Mouse (Mus musculus) spleen, postnatal 36 days (tissue): ENCODE measurements around the gene Socs2.
"Not testable (repeated sequence)": the region's sequence is repeated elsewhere in the genome, so short reads cannot be mapped to it uniquely, and the experiment has no call there.

Experiments
- DNase-seq, 2 experiments: peaks; one replicate each; pipeline ENCODE4 v3.0.0; 2022; ENCODE audit warnings: low spot score in 2 of 2, mixed read lengths in 1 of 2

Gene Socs2

DNA sequence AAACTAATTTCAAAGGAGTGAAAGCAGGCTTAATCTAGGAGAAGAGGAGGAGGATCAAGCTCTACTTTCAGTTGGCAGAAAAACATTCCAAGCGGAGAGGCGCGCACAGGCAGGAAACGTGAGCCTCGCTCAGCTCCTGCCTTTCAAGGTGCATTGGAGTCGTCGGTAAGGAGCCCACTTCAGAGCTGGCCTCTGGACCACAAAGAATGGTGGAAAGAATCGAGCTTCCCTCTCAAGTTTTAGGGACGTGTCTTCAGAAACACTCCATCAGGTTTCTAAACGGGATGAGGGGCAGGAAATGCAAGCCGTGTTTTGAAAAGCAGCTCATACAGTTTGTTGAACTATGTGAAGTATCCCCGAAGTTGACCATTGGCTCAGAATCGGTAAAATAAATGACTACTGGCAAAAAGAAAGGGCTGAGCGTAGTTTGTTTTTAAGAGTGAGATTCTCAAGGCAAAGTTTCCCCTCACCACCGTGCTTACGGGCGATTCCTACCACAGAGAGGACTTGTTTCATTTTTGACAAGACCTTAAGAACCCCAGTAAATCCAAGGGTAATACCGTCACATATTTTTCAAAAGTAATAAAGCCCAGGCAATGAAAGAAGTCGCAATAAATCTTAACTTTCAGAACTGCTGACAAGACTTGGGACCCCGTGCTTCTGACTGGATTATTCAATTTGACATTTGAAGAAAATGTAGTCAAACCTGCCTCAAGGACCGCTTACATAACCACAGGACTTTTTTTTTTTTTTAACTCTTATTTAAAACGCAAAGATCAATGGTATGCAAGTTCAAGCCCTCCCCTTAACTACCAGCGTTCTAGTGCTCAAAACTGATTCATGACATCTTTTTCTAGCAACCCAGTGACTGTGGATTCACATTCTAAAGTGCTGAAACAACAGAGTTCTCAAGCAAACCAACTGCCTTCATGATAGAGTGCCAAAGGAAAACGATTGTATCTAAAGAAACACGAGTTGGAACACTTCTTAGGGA, 21.9 kb downstream of the Socs2 start:
- no peak for DNase-seq

DNA sequence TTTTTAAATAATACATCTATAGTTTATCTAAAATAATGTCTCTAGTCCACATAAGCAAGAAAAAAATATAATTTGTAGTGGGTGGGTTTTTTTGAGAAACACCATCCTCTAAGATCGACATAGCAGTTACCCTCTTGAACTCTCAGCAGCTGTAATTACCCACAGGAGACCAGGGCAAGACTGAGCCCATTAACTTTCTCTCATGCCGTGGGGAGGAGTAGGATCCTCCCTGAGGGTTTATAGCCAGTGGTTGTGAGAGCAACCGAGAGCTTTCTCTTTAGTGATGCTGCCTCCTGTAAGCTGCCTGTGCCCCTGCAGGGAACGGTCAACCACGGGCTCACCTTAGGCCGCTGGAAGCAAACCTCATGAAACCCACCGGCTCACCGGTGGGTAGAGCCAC, 24.9 kb downstream of the Socs2 start:
- DNase-seq = no peak

DNA sequence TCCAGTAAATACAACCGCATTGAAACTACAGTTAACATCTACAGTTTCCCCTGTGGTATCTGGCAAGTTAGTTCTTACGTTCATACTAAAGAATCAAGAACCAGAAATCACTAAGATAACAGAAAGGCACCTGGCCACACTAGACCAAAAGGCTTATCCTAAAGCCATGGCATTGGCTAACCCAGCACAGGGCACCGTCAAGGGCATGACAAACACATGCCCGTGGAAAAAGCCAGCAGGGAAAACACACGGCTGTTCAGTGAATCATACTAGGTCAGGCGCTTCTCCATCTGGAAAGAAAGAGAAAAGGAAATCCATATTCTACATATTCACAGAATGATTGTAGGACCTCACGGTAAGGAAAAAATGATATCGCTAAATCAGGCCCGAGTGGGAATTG, 26.1 kb downstream of the Socs2 start:
- no peak for DNase-seq

DNA sequence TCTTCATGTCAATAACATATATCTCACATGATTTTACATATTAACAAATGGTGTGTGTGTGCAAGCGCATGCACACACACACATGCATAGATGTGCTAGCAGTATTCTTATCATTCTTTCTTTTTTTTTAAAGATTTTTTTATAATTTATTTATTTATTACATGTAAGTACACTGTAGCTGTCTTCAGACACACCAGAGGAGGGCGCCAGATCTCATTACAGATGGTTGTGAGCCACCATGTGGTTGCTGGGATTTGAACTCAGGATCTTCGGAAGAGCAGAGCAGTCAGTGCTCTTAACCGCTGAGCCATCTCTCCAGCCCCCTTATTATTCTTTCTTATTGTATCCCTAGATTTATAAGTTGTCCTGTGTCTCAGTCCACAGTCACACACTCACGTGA, 27.2 kb downstream of the Socs2 start:
- not testable (repeated sequence) for DNase-seq

DNA sequence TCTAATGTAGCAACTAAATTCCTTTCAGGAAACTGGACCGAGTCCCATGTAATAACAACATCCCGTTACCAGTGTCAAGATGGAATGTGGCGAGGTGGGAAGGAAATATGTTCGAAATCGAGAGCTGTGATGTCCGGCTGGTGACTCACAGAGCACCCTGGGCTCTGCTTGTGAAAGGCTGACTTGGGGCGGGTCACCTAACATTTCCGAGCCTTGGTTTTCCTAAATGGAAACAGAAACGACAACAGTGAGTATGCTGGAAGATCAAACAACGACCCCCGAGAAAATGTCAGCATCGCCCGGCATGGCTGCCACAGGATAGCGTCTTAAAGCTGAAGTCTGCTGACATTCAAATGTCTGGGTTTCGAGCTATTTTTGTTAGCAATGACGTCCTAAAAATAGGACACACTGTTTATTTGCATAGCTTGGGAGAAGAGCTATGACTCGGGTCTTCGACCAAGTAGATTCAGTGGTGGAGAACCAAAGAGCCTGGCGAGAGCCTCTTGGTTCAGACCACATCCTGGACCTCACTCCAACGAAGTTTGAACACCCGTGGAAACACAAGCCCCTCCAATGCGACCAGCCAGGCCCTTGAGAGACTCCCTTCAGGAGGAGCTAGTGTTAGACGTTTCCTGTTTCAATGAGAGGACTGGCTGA, 28.0 kb downstream of the Socs2 start:
- peak; percentile 46 to 54 for DNase-seq

DNA sequence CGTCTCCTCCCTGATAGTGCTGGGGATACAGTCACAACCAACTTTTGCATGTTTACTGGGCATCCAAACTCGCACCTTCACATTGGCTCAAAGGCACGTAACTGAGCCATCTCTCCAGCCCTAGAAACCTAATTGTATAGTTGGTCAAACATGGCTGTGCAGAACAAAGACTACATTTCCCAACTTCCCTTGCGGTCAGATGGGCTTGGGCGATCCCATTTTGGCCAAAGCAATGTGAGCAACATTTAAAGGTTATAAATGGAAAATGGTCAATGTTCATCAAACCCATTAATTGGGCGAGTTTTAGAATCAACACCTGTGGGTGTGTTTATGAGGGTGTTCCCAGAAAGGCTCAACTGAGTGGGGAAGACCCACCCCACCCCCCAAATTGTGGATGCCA, 30.5 kb downstream of the Socs2 start:
- DNase-seq = no peak

DNA sequence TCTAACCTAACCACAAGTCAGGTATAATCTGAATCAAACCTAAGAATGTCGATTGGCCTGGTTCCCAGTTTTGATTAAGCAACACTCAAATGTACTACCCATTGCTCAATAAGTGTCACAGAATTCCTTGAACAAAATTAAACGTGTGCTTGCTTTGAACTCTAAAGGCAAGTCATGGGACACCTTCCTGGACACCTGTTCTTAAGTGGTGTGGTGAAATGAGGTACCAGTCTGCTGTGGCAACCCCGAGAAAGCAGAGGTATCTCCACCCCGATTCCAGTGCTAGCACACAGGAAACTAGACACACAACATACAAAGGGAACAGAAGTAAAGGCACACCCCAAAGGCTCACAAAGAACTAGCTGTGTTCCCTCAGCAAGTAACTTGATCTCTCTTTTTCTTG, 31.2 kb downstream of the Socs2 start:
- DNase-seq = no peak

DNA sequence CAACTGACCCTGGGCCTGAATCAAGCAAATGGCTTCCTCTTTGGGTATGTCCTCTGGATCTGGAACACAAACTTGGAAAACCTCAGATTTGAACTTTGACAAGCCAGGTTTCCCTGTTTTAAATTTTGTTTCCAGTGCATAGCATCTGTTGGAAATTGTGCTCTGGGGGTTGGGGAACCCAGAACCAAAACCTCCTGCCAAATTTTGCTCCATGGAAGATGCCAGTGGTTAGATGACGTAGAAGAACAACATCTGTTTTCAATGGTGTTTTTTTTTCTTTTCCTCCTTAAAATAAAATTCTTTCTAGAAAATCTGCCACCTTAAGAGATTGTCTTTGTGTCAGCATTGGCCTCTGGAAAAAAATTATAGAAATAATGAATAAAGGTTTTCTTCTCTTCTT, 31.9 kb downstream of the Socs2 start:
- DNase-seq = no peak

DNA sequence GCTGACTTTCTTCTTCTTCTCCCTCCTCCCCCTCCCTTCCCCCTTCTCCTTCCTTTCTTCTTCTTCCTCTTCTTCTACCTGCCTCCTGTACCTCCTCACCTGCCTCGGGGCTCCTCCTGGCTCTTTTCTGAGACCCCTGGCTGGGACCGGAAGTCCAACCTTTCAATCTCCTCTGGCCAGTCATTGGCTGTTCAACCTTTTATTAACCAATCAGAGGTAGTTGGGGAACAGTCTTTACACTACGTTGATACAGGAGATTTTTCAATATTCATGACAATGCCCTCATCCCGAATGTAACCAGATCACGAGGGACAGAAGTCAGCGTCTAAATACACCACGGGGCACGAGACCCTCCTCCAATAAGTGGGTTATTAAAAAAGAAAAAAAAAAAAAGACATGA, 32.5 kb downstream of the Socs2 start:
- DNase-seq = no peak

DNA sequence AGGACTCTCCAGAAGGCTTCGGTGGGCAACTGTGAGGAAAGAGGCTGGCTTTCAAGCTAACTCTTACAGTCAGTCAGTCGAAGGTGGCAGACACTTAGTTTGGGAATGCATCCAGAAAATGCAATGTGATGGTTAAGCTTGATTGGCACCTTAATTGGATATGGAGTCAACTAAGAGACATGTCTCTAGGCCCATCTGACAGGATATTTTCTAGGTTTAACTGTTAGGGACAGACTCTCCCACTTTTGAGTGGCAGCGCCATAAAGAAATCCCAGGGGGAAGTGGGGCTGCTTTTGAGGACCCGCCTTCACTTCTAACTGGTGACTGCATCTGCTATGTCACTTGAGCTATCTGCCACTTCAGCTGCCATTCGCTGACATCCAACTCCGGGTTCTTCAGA, 43.6 kb downstream of the Socs2 start:
- DNase-seq = no peak

DNA sequence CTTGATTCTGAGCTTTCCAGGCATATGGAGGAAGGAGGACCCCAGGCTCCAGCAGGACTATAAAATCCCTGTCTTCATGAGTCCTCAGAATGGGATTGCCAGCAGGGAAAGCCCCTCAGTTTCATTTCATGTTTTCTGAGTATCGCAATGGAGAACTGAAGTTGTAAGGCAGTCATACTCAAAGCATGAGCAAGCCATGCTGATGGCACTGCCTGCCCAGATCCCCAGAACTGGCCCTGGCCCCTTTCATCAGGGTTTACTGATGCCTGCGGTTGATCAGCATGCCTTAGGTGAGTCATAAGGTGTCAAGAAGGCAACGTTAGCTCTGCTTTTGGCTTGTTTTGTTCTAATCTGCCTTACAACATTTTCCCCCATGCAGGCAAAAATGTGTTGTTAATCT, 45.0 kb downstream of the Socs2 start:
- peak; percentile 52 to 66 for DNase-seq

DNA sequence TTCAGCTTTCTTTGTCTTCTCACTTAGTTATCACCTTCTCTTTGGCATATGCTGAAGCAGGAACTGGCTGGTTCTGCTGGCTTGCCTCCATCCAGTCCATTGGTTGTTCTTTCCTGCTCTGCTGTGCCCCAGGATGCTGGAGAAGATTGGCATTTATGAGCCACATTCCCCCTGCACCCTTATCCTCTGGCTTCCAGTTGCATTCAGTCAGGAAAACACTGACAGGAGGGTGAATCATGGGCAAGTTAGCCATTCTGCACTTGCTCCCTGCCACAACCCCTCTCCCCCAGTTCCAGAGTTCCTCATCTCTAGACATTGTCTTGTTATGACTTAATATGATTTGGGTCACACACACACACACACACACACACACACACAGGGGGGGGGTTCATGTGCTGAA, 47.8 kb downstream of the Socs2 start:
- DNase-seq = no peak

DNA sequence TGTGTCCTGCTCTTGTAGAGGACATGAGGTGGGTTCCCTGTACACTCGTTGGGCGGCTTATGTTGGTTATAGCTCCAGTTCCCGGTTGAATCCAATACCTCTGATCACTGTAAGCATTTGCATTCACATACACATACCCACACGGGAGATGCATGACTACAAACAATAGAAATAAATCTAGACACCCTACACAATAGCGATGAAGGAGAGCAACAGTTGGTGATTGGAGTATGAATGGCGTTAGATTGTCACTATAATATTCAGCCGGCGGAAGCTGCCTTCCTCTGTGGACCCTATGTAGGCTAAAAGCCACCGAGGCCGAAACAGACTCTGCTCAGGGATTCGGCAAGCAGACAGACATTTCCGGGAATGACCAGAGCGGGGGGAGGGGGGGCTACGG, 48.8 kb downstream of the Socs2 start:
- no peak for DNase-seq

DNA sequence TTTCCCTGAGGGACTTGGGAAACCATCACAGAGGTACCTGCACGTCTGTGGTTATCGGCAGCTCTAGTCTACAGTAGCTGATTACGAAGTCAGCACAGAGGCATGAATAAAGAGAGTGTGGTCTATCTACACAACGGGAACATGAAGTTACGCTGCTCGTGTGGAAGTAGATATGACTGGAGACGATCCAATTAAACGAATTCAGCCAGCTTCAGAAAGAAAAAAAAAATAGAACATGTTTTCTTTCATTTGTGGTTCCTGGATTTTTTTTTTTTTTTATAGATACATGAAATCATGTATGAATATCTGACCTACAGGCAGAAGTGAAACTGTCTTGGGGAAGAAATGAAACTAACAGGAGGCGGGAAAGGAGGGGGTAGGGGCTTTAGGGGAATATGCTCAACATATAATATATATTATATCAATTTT, 49.3 kb downstream of the Socs2 start:
- peak; percentile 44 to 65 for DNase-seq

DNA sequence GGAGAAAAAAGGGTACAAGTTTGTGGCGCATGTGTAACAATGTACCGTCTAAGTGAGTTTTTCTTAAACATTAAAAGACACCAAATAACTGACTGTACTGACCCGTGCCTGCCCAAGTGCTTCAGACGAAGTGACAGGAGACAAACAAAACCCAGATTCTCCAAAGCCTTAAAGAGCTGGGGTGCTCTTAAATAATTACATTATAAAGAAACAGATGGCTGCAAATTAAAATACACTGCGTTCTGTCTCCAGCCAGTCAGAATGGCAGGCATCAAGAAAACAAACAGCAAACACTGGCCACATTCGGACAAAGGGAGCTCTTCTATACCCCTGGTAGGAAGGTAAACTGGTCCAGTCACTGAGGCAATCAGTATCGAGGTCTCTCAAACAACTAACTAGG, 49.7 kb downstream of the Socs2 start:
- DNase-seq = no peak

DNA sequence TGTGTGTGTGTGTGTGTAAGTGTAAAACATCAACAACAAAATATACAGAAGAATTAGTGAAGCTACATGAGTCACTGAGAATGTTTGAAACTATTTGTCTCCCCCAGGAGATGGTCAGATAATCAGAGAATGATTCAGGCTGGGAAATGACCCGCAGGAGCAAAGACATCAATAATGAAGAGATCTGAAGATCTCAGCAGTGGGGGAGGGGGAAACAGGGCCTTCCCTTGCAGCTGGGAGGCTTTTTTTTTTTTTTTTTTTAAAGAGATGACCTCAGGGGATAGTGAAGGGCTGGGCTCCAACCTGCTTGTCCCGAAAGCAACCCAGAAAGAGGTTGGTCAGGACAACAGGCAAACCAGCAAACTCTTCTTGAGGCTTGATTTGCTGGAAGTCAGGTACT, 54.7 kb downstream of the Socs2 start:
- no peak for DNase-seq

DNA sequence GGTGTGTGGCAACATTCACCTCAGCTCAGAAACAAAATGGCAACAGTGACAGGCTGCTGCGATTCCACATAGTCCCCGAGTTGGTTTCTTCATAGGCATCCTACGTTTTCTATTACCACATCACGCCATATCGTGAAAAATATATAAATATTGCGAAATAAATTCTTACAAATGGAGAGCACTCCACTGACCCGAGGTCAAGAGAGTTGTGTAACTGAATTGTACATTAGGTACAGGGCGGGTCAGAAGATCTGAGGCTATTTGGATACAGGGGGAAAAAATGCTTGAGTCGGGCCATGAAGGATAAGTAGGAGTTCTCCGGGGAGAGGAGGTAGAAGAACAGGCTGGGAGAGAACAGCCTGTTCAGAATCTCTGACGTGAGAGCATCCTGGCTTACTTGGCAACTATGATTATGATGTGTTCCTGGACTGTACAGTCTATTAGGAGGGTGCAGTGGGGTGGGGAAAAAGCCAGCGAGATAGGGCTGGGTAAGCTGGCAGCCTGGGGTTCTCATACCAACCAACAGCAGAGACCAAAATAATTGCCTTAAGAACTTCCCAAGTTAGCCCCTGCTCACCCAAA, 55.6 kb downstream of the Socs2 start:
- no peak for DNase-seq

DNA sequence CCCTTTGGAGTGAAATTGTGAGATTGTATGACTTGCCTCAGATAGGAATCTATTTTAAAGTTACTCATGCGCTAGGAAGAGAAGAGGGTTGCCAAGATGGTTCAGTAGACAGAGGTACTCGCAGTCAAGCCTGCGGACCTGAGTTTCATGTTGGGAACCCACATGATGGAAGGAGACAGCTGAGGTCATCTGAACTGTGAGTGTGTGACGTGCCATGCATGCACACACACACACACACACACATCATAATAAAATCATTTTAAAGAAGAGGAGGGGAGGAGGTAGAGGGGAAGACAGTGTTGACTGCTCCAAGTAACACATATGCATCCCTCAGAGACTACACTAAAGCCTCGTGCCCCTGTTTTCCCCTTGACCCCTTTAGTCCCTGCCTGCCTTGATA, 56.9 kb downstream of the Socs2 start:
- no peak for DNase-seq

DNA sequence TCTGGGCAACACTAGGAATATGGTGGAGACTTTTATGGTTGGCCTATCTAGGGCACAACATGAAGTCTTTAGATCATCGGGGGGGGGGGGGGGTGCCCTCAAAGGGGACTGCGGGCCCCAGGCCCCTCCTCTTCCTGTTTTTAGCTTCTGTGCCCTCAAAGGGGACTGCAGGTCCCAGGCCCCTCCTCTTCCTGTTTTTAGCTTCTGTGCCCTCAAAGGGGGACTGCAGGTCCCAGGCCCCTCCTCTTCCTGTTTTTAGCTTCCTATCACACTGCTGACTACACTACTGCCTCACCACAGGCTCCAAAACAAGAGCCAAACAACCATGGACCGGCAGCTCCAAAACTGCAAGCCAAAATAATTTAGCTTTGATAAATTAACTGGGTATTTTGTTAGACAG, 59.3 kb downstream of the Socs2 start:
- DNase-seq = no peak

DNA sequence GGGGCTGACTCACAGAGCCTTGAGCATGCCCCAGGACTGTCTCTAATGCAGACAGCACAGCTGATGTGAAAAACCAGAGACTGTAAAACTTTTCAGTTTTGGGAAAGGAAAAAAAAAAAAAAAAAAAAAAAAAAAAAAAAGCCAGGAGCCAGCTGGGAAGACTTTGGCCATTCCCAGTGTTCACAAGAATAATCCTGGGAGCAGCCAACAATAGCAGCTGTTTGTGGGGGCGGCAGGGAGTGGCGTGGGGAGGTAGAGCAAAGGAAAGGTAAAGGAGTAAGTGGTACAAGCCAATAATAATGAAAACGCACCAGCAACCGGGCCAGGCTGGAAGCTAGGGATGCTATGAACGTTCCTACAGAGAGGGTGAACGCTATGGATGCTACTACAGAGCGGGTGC, 60.3 kb downstream of the Socs2 start:
- no peak for DNase-seq

DNA sequence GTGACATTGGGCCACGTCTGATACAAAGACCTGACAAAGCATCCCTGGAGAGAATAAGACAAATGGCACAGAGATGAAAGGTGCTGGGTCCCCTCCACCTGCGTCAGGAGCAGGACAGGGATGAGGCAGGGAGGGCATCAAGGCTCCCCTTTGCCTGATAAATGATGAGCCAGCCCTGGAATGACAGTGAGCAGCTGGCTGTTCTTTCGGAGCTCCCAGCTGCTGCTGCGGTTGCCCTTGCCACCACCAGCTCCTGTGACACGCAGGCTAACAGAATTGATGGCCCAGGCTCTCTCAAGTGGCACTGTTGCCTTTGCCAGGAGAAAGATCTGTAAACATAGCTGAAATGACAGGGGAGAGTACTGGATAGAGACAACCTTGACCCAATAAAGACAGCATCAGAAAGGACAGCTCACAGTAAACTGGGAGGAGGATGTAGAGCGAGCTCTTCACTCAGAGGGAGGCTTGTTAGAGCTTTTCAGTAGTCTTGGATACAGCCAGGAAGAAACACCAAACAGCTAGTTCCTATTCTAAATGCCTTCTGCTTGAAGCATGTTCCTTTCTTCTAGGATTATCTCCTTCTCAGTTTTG, 61.2 kb downstream of the Socs2 start:
- no peak for DNase-seq

DNA sequence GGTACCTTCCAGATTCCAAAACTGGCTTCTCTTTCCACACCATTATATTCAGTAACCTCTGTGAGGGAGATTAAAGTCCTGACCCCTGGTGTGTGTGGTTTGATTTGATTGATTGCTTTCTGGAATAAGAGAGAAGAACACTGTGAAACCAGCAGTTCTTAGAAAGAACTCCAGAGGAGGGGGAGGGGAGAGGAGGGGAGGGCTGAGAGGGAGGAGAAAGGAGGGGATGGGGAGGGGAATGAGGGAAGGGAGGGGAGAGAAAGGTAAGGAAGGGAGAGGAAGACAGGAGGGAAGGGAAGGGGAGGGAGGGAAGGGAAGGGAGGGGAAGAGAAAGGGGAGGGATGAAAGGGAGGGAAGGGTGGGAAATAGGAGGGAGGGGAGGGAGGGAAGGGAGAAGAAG, 62.3 kb downstream of the Socs2 start:
- DNase-seq = no peak
